Mouse (Mus musculus): Measurements from ENCODE around the gene Bola3. TPM values are rescaled to one million over a fixed set of nuclear protein-coding genes. Genes with fewer than 3 reads are reported as not detected.

Bola3 gene
- polyA plus RNA-seq, 1 experiment from 2014 or later, result 117 TPM

- H3K9ac ChIP-seq, result no peak overlapping the region
- H3K27ac ChIP-seq, result no peak overlapping the region
- no peaks in the 10 kb centered on the region for H3K9me3 ChIP-seq
- H3K36me3 ChIP-seq, result peaks cover 75% of the 10 kb centered on the region
- peak; percentile 69 for ATAC-seq (ENCODE audit: low FRiP score, low read depth)
- H3K4me1 ChIP-seq, result peaks cover 15% of the 10 kb centered on the region
- no peaks in the 10 kb centered on the region for H3K27me3 ChIP-seq
- WGBS, result 80% methylated on average over 7 of the region's 7 CpGs
- no peak overlapping the region for H3K4me3 ChIP-seq
- H3K4me2 ChIP-seq (replicated peaks), result no peak overlapping the region
Observed at GRCm38 (mm10) chr6:83405511-83406064, 56.6 kb downstream of the Bola3 start.

DNA sequence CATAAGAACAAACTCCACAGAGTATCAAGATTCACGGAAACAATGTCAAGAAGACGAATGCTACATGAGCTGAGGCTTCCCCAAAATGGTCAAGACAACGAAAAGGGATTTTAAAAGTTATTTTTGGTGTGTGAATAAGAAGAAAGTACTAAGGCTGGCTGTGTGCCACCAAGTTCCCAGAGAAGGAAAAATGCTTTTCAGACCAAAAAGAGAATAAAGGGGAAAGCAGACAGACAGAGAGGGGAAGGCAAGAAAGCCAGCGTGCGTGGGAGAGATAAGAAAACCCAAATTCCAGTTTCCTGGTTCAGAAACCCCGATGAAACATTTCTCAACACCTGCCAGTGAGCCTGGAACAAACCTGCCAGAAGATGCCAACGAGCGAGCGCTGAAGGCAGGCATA, 59.6 kb downstream of the Bola3 start:
- peaks cover 44% of the 10 kb centered on the region for H3K4me1 ChIP-seq
- no peaks in the 10 kb centered on the region for H3K27me3 ChIP-seq
- peaks cover 49% of the 10 kb centered on the region for H3K36me3 ChIP-seq
- H3K4me2 ChIP-seq (replicated peaks), result no peak overlapping the region
- H3K9me3 ChIP-seq, result no peaks in the 10 kb centered on the region
- 89% methylated on average over 9 of the region's 9 CpGs for WGBS
- ATAC-seq (ENCODE audit: low FRiP score, low read depth), result no peak
- no peak overlapping the region for H3K4me3 ChIP-seq
- no peak overlapping the region for H3K27ac ChIP-seq
- no peak overlapping the region for H3K9ac ChIP-seq

Small RNA genes lying within 50 kb of the gene (microRNA-seq; reads per million reads assigned to microRNA genes)
- gene Mir6374, result not detected

Other genes with a start within 250 kb of the Bola3 start
- 1.6 and 3.6 TPM in 2 replicates for gene Ccdc142, start 247.5 kb upstream of the Bola3 start, polyA plus RNA-seq (2015; fragmentation: Nextera tagmentation; extraction: Ambion mirVana)
- gene Gm42688, start 247.5 kb upstream of the Bola3 start, polyA plus RNA-seq (2015; fragmentation: Nextera tagmentation; extraction: Ambion mirVana), result 2.8 and 3.1 TPM in 2 replicates
- 134 and 138 TPM in 2 replicates for gene Mrpl53, start 240.1 kb upstream of the Bola3 start, polyA plus RNA-seq (2015; fragmentation: Nextera tagmentation; extraction: Ambion mirVana)
- 42.7 and 45.4 TPM in 2 replicates for gene Mogs, start 233.7 kb upstream of the Bola3 start, polyA plus RNA-seq (2015; fragmentation: Nextera tagmentation; extraction: Ambion mirVana)
- 161 and 169 TPM in 2 replicates for gene Wbp1, start 227.6 kb upstream of the Bola3 start, polyA plus RNA-seq (2015; fragmentation: Nextera tagmentation; extraction: Ambion mirVana)
- gene Ino80b, start 223.7 kb upstream of the Bola3 start, polyA plus RNA-seq (2015; fragmentation: Nextera tagmentation; extraction: Ambion mirVana), result 12.4 and 12.8 TPM in 2 replicates
- 64.7 and 74.1 TPM in 2 replicates for gene Rtkn, start 213.7 kb upstream of the Bola3 start, polyA plus RNA-seq (2015; fragmentation: Nextera tagmentation; extraction: Ambion mirVana)
- 6.9 and 7.4 TPM in 2 replicates for gene Wdr54, start 192.8 kb upstream of the Bola3 start, polyA plus RNA-seq (2015; fragmentation: Nextera tagmentation; extraction: Ambion mirVana)
- gene 1700003E16Rik, start 192.7 kb upstream of the Bola3 start, polyA plus RNA-seq (2015; fragmentation: Nextera tagmentation; extraction: Ambion mirVana), result 3.7 and 3.8 TPM in 2 replicates
- 88.9 and 90.3 TPM in 2 replicates for gene Dctn1, start 183.2 kb upstream of the Bola3 start, polyA plus RNA-seq (2015; fragmentation: Nextera tagmentation; extraction: Ambion mirVana)
- gene Slc4a5, start 129.3 kb upstream of the Bola3 start, polyA plus RNA-seq (2015; fragmentation: Nextera tagmentation; extraction: Ambion mirVana), result 0.10 and 0.20 TPM in 2 replicates
- gene Mthfd2, start 23.2 kb upstream of the Bola3 start, polyA plus RNA-seq (2015; fragmentation: Nextera tagmentation; extraction: Ambion mirVana), result 40.5 and 40.8 TPM in 2 replicates
- 59.0 and 65.9 TPM in 2 replicates for gene Mob1a, start 23.1 kb upstream of the Bola3 start, polyA plus RNA-seq (2015; fragmentation: Nextera tagmentation; extraction: Ambion mirVana)
- 51.6 and 63.1 TPM in 2 replicates for gene Tet3, start 109.9 kb downstream of the Bola3 start, polyA plus RNA-seq (2015; fragmentation: Nextera tagmentation; extraction: Ambion mirVana)
- gene Dguok, start 157.8 kb downstream of the Bola3 start, polyA plus RNA-seq (2015; fragmentation: Nextera tagmentation; extraction: Ambion mirVana), result 88.4 and 89.5 TPM in 2 replicates
- gene Actg2, start 187.1 kb downstream of the Bola3 start, polyA plus RNA-seq (2015; fragmentation: Nextera tagmentation; extraction: Ambion mirVana), result 2.9 and 3.4 TPM in 2 replicates
- gene Stambp, start 223.6 kb downstream of the Bola3 start, polyA plus RNA-seq (2015; fragmentation: Nextera tagmentation; extraction: Ambion mirVana), result 24.4 and 24.8 TPM in 2 replicates

All from limb, embryonic 13.5 days (tissue).